Comparison of ENCODE assay signal across 23 mouse cellular contexts in genomic region chr7:136349651-136350050, GRCm38 (mm10).
DNase-seq lines count a peak whose midpoint lies in the region; ATAC-seq lines count a peak whose summit lies in the region.
"Had no signal": no experiment of that assay in that cellular context is flagged by ENCODE, and none has a peak within 500 bp of the region (broad histone marks: within the 10 kb centered on the region; RNA-seq: fewer than 3 reads in every experiment).

No protein-coding gene starts in this region.

- WGBS in limb, embryonic 12.5 days = 86% methylated on average over 14 of the region's 14 CpGs
- 94% methylated on average over 14 of the region's 14 CpGs for WGBS in limb, embryonic 10.5 days
- 64% methylated on average over 14 of the region's 14 CpGs for WGBS in midbrain, embryonic 14.5 days
- WGBS in midbrain, embryonic 15.5 days = 51% methylated on average over 14 of the region's 14 CpGs

- DNase-seq in heart, adult 11 months = peak; percentile 79
- no peak for DNase-seq in heart, postnatal 25 days (ENCODE audit: low spot score)
- DNase-seq in limb, embryonic 10.5 days (ENCODE audit: low spot score) = no peak
- DNase-seq in midbrain, embryonic 14.5 days = peak; percentile 12
- DNase-seq: adrenal gland, adult 8-10 months; adrenal gland, postnatal 14 days; adrenal gland, postnatal 36 days; B cell, adult 2 months; cerebellum, adult 11-12 months; cerebellum, adult 2 months; cerebellum, adult 9-10 months; cerebellum, postnatal 10 days; cerebellum, postnatal 25 days had no signal

- H3K36me3 ChIP-seq in limb, embryonic 12.5 days = no peaks in the 10 kb centered on the region
- H3K36me3 ChIP-seq in limb, embryonic 10.5 days = no peaks in the 10 kb centered on the region
- no peaks in the 10 kb centered on the region for H3K36me3 ChIP-seq in midbrain, embryonic 14.5 days (ENCODE audit: control insufficient read depth, insufficient read depth, low read length)
- no peaks in the 10 kb centered on the region for H3K36me3 ChIP-seq in midbrain, embryonic 15.5 days (replicated peaks)
- H3K36me3 ChIP-seq: embryonic facial prominence, embryonic 10.5 days; embryonic facial prominence, embryonic 12.5 days; forebrain, embryonic 15.5 days; G1E had no signal

- peaks cover 8% of the 10 kb centered on the region for H3K4me1 ChIP-seq in limb, embryonic 12.5 days (replicated peaks)
- peaks cover 10% of the 10 kb centered on the region; the same call in 1 of the 2 replicates for H3K4me1 ChIP-seq in limb, embryonic 10.5 days
- 0 out of 2 replicates have a peak, but pooled peaks cover 7% of the 10 kb centered on the region for H3K4me1 ChIP-seq in midbrain, embryonic 14.5 days (ENCODE audit: control insufficient read depth, insufficient read depth, low read length)
- peaks cover 12% of the 10 kb centered on the region for H3K4me1 ChIP-seq in midbrain, embryonic 15.5 days
- H3K4me1 ChIP-seq: forebrain, embryonic 15.5 days had no signal

- no peak for ATAC-seq in limb, embryonic 12.5 days (ENCODE audit: insufficient number of reproducible peaks, insufficient read depth, low FRiP score, low TSS enrichment, low read depth)
- ATAC-seq in midbrain, embryonic 14.5 days (ENCODE audit: low FRiP score, low TSS enrichment) = no peak
- no peak for ATAC-seq in midbrain, embryonic 15.5 days (replicated peaks)
- ATAC-seq: activated CD4-positive, CD25-positive, alpha-beta regulatory T cell, adult 4 months; CD4-positive, CD25-positive, alpha-beta regulatory T cell, adult 4 months; forebrain, embryonic 13.5 days; forebrain, embryonic 15.5 days; Patski had no signal

- intact Hi-C loops in heart, postnatal 25 days (cut with DNase I) = no loop called here

- H3K4me3 ChIP-seq in limb, embryonic 12.5 days (replicated peaks) = no peak overlapping the region
- no peak overlapping the region for H3K4me3 ChIP-seq in limb, embryonic 10.5 days
- no peak overlapping the region for H3K4me3 ChIP-seq in midbrain, embryonic 14.5 days (replicated peaks; ENCODE audit: low read depth, low read length)
- no peak overlapping the region for H3K4me3 ChIP-seq in midbrain, embryonic 15.5 days
- H3K4me3 ChIP-seq: embryonic facial prominence, embryonic 10.5 days; embryonic facial prominence, embryonic 12.5 days; forebrain, embryonic 13.5 days; forebrain, embryonic 15.5 days had no signal

- 0 out of 2 replicates have a peak overlapping the region, but pooled peaks have one; percentile 18 for H3K27ac ChIP-seq in limb, embryonic 12.5 days
- no peak overlapping the region for H3K27ac ChIP-seq in limb, embryonic 10.5 days
- no peak overlapping the region for H3K27ac ChIP-seq in midbrain, embryonic 14.5 days (replicated peaks; ENCODE audit: low read depth, low read length)
- no peak overlapping the region for H3K27ac ChIP-seq in midbrain, embryonic 15.5 days
- H3K27ac ChIP-seq: embryonic facial prominence, embryonic 10.5 days; embryonic facial prominence, embryonic 12.5 days; forebrain, embryonic 13.5 days; forebrain, embryonic 15.5 days had no signal

- no peaks in the 10 kb centered on the region for H3K27me3 ChIP-seq in limb, embryonic 12.5 days
- no peaks in the 10 kb centered on the region for H3K27me3 ChIP-seq in limb, embryonic 10.5 days (ENCODE audit: low read depth, poor library complexity, severe bottlenecking)
- H3K27me3 ChIP-seq in midbrain, embryonic 14.5 days (ENCODE audit: control insufficient read depth, insufficient read depth, low read length) = no peaks in the 10 kb centered on the region
- no peaks in the 10 kb centered on the region for H3K27me3 ChIP-seq in midbrain, embryonic 15.5 days (replicated peaks)
- H3K27me3 ChIP-seq: embryonic facial prominence, embryonic 12.5 days; forebrain, embryonic 15.5 days; Patski had no signal

- H3K9me3 ChIP-seq in limb, embryonic 12.5 days = no peaks in the 10 kb centered on the region
- H3K9me3 ChIP-seq in limb, embryonic 10.5 days (replicated peaks) = no peaks in the 10 kb centered on the region
- H3K9me3 ChIP-seq in midbrain, embryonic 14.5 days (ENCODE audit: control insufficient read depth, low read length) = no peaks in the 10 kb centered on the region
- no peaks in the 10 kb centered on the region for H3K9me3 ChIP-seq in midbrain, embryonic 15.5 days
- H3K9me3 ChIP-seq: embryonic facial prominence, embryonic 10.5 days; embryonic facial prominence, embryonic 12.5 days; forebrain, embryonic 13.5 days; forebrain, embryonic 15.5 days had no signal

- no peak overlapping the region for H3K4me2 ChIP-seq in limb, embryonic 12.5 days
- no peak overlapping the region for H3K4me2 ChIP-seq in midbrain, embryonic 14.5 days (ENCODE audit: low read length)
- H3K4me2 ChIP-seq in midbrain, embryonic 15.5 days = no peak overlapping the region
- H3K4me2 ChIP-seq: embryonic facial prominence, embryonic 12.5 days; forebrain, embryonic 13.5 days; forebrain, embryonic 15.5 days had no signal

- no peak overlapping the region for H3K9ac ChIP-seq in limb, embryonic 12.5 days (replicated peaks)
- H3K9ac ChIP-seq in midbrain, embryonic 14.5 days (replicated peaks; ENCODE audit: low read length) = no peak overlapping the region
- no peak overlapping the region for H3K9ac ChIP-seq in midbrain, embryonic 15.5 days
- H3K9ac ChIP-seq: embryonic facial prominence, embryonic 12.5 days; forebrain, embryonic 13.5 days; forebrain, embryonic 15.5 days had no signal

Comparison
In these comparisons a context has a peak if more than half of its experiments do, and no peak if none do; other contexts are left out.
1. DNase-seq: peak in heart, adult 11 months (single experiment) and midbrain, embryonic 14.5 days (single experiment); none in heart, postnatal 25 days (single experiment) and limb, embryonic 10.5 days (single experiment).